Mouse (Mus musculus): Measurements from ENCODE around the gene Ppp4c.

The Ppp4c gene

GRCm38 (mm10) chr7:126791851-126792720, at the start of gene Ppp4c:
Gene Ppp4c (minus strand): TSS chr7:126792496.
- DNase-seq (ENCODE audit: low read depth, low spot score): peak; percentile 97

GRCm38 (mm10) chr7:126833294-126833693, 41.0 kb upstream of the Ppp4c start:
- no peak for DNase-seq (ENCODE audit: low read depth, low spot score)

DNA sequence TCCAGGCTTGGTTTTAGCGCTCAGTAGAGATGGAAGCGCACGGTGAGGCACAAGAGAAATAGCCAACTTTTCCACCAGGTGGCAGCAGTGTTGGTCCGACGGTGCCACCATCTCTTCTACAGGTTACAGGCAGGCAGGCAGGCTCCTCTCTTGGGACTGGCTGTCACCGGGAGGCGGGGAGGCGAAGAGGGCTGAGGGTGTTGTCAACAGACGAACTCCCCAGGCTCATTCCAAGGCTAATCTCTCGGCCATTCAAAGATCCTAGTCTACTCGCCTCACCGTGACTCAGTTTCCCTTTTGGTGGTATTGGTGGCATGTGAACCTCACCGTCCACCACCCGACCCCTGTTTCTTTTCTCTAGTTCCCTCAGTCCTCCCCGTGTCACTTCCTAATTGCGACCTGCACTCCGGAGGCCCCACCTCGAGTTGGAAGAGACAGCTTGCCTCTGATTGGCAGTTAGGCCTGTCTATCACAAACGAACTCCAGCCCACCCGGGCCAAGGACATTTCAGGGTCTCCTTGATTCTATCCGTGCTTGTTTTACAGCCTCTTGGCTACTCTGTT, 39.8 kb upstream of the Ppp4c start:
- DNase-seq (ENCODE audit: low read depth, low spot score): peak; percentile 74

GRCm38 (mm10) chr7:126831539-126831938, 39.2 kb upstream of the Ppp4c start, which contains the start of gene 4930451I11Rik:
Gene 4930451I11Rik (minus strand): TSS chr7:126831639.
- DNase-seq (ENCODE audit: low read depth, low spot score): no peak

DNA sequence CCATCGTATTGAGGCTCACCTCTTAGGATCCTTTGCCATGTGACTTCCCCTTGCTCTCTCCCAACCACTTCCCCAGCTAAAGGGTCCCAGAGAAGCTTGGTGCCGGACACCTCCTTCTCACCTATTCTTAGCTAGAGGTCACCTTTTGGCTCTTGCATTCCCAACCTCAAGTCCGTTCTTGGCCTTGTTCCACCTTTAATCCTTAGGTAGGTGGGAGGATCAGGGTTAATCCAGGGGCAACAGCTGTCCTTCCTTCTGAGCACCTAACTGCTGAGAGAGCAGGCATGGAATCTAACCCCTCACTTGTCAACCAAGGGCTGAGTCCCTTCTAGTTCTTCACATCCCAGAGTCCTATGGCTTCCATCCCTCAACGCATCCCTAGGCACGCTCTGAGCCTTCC, 33.7 kb upstream of the Ppp4c start:
- DNase-seq (ENCODE audit: low read depth, low spot score): no peak

GRCm38 (mm10) chr7:126825403-126825802, 33.1 kb upstream of the Ppp4c start:
- peak; percentile 44 for DNase-seq (ENCODE audit: low read depth, low spot score)

DNA sequence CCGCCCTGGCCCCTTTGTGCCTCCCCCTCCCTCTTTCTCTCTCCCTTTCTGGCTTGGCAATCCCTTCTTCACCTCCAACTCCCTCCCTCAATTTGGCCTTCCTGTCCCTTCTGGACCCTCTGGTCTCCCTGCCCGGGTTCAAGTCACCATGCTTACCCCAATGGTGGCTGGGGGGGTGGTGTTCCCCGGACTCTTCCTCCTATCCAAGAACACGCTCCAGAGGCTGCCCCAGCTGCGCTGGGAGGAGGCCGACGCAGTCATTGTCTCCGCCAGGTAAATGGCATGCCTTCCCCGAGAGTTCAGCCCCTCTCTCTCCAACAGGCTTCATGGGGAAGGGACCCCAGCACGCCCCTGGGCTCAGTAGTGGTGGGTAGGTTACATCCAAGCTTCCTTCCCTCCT, 31.6 kb upstream of the Ppp4c start:
- no peak for DNase-seq (ENCODE audit: low read depth, low spot score)

DNA sequence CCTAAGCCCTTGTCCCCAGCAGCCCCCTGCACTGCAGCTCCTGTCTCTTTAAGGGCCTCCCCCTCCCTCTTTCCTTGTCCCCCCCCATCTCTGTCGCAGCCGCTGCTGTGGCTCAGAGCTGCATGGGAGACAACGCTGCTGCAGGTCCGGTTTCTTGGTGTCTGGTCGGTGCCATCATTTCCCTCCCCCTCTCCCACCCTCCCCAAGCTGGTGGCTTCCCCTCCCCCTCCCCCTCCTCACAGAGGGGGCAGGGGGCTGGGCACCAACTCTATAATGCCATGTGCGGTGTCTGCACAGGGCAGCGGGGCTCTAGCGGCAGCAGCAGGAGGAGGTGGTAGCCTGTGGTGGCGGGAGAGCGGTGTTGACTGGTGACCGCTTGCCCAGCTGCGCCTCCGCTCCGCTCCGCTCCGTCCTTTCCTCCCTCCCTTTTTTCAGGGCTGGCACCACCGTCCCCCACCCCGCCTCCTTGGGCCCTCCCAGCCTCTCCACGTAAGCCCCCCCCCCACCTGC, 31.0 kb upstream of the Ppp4c start:
- no peak for DNase-seq (ENCODE audit: low read depth, low spot score)

GRCm38 (mm10) chr7:126822741-126823140, 30.4 kb upstream of the Ppp4c start:
- no peak for DNase-seq (ENCODE audit: low read depth, low spot score)

DNA sequence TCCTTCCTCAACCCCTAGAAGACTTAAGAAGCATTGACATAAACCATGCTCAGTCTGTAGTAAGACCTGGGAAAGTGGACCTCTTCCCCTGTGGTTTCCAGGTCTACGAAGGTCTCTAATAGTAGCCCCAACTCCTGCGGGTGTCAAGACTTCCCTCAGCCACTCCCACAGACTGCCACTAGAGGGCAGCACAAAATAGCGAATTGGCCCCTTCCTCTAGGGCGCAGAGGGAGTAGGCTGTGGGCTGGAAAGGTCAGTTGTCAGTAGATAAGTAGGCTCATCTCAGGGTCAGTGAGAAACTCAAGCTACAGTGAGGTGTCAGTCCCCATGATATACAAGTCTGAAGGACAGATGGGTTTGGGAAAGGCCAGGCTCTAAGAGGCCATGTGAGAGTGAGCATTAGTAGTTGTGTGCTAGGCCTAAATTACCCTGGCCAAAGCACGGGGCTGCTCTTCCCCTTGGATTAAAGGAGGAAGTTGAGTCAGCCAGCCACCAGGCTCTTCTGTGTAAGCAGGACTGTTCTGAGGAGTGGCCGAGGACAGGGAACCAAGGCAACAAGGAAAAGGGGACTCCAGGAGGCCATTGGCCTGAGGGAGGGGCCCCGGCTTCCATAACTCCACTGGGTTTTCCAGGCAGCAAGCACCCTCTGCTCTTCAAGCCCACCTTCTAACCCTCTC, 29.7 kb upstream of the Ppp4c start:
- DNase-seq (ENCODE audit: low read depth, low spot score): peak; percentile 77

DNA sequence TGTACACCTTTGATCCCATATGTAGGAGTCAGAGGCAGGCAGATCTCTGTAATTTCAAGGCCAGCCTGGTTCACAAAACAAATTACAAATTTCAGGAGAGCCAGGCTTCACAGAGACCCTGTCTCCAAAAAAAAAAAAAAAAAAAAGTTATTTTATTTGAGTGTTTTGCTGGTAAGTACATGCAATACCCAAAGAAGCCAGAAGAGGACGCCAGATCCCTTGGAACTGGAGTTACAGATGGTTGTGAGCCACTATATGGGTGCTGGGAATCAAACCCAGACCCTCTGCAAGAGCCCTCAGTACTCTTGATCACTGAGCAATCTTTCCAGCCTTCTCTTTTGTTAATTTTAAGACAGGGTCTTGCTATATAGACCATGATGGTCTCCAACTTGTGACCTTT, 26.5 kb upstream of the Ppp4c start:
- no peak for DNase-seq (ENCODE audit: low read depth, low spot score)

DNA sequence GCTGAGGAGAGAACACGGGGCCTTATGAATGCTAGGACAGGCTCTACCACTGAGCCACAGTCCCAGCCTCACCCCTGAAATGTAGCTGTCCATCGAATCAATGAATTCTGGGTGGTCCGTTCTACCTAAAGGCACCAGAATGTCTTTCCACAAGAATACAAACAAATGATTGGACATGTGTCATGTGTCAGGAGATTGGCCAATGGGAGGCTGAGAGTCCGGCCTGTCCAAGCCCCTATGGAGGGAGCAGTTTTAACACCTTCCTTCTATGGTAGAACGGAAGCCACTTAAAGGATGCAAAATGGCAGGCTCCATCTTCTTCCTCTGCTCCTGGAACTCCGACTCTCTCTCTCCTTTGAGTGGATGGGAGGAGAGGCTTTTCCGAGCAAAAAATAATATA, 25.3 kb upstream of the Ppp4c start:
- DNase-seq (ENCODE audit: low read depth, low spot score): no peak

GRCm38 (mm10) chr7:126816494-126816893, 24.2 kb upstream of the Ppp4c start:
- DNase-seq (ENCODE audit: low read depth, low spot score): no peak

GRCm38 (mm10) chr7:126815726-126816222, 23.5 kb upstream of the Ppp4c start:
- DNase-seq (ENCODE audit: low read depth, low spot score): no peak

DNA sequence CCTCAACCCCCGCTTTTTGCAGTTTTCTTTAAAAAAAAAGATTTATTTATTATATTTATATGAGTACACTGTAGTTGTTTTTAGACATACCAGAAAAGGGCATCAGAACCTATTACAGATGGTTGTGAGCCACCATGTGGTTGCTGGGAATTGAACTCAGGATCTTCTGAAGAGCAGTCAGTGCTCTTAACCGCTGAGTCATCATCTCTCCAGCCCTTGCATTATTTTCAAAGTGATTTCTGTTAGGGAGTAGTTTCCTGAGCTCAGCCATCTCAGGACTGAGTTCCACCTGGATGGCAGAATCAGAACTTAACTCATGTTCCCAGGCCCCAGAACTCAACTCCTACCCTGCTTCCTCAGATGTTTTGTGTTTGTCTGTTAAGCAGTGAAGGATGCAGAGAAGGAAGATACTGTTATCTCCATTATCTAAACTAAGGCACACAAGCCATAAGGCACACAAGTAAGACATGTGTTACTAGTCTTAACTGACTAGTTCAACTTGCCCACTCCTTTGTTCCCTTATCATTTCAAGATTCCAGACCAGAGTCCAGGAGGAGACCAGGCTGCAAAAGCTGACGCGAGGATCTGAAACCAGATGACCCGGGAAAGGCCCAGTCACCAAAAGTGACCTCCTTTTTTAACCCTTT, 17.6 kb upstream of the Ppp4c start:
- no peak for DNase-seq (ENCODE audit: low read depth, low spot score)

DNA sequence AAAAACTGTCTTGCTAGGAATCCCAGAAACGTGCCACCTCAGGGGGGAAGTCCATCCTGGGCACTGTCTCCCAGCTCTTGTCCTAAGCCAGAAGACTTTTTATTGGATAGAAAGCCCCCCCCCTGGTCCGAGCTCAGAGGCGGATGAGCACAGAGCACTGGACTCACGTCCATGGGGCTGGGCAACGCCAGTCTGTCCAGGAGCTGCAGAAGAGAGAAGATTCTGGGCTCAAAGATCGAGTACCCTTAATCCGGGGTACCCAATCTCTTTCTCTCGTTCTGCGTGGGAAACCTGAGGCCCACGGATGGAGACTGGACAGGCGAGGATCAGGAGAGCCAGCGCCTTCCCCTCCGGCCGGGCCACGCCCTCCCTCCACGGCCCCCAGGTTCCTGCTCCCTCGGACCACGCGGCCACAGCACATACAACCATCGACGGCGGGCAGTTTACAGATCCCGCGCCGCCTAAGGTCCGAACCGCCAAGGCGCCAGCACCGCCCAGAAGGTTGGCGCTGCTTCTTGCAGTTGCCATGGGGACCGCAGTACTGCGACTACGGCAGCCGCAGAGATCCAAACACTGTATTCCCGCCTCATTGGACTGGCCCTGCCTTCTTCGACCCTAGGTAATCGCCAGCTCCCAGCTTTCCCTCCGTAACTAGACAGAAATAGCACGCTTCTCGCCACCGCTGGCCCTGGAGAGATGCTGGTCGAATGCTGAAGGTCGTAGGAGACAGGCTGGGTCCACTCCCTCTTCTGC, 16.6 kb upstream of the Ppp4c start:
- DNase-seq (ENCODE audit: low read depth, low spot score): peak; percentile 85

GRCm38 (mm10) chr7:126807405-126807804, 15.1 kb upstream of the Ppp4c start:
- no peak for DNase-seq (ENCODE audit: low read depth, low spot score)

DNA sequence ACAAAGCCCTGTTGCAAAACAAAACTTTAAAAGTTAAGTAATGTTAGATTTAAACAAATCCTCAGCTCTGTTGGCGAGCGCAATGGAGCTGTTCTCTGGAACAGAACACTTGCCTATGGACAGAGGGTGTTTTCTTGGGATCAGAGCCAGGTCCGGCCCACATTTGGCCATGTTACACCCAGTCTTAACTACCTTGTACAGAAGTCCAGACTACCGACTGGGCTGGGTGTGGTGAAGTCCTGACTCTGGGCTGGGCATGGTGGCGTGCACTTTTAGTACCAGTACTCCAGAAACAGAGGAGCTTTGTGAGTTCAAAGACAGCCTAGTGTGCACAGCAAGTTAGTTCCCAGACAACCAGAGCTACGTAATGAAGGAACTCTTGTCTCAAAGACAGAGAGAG, 14.7 kb upstream of the Ppp4c start:
- no peak for DNase-seq (ENCODE audit: low read depth, low spot score)

GRCm38 (mm10) chr7:126803751-126804150, 11.5 kb upstream of the Ppp4c start:
- no peak for DNase-seq (ENCODE audit: low read depth, low spot score)

DNA sequence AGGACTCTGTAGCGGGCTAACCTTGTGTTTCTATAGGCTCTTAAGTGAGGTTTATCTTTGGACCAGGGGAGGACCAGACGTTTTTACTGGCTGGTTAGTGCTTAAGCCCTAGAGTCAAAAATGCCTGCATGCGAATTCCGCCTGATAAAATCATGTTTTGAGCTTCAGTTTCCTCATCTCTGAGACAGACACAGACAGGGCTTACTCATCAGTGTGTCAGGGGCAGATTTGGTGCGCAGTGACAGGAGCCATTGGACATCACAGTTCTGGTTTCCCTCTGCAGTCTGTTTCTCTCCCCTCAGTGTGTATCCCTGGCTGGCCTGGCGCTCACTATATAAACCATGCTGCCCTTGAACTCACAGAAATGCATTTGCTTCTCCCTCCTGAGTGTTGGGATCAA, 10.9 kb upstream of the Ppp4c start:
- no peak for DNase-seq (ENCODE audit: low read depth, low spot score)
